19 mouse cellular contexts compared by ENCODE assay signal in genomic region chr17:14314308-14314707, GRCm38 (mm10). TPM values are rescaled to one million over a fixed set of nuclear protein-coding genes. Genes with fewer than 3 reads are reported as not detected.
"Had no signal": no experiment of that assay in that cellular context is flagged by ENCODE, and none has a peak within 500 bp of the region (broad histone marks: within the 10 kb centered on the region; RNA-seq: fewer than 3 reads in every experiment).

No protein-coding gene starts in this region.

- ATAC-seq: midbrain, embryonic 13.5 days; midbrain, embryonic 15.5 days had no signal

- H3K4me1 ChIP-seq: midbrain, embryonic 13.5 days; midbrain, embryonic 15.5 days; neural tube, embryonic 15.5 days had no signal

- H3K27me3 ChIP-seq: midbrain, embryonic 13.5 days; midbrain, embryonic 15.5 days; neural tube, embryonic 13.5 days; neural tube, embryonic 15.5 days had no signal

- H3K36me3 ChIP-seq: midbrain, embryonic 13.5 days; midbrain, embryonic 15.5 days; neural tube, embryonic 13.5 days; neural tube, embryonic 15.5 days had no signal

- H3K4me3 ChIP-seq: midbrain, embryonic 13.5 days; midbrain, embryonic 15.5 days; neural tube, embryonic 13.5 days; neural tube, embryonic 15.5 days had no signal

- H3K9ac ChIP-seq: lung, embryonic 14.5 days; midbrain, embryonic 13.5 days; midbrain, embryonic 15.5 days; neural tube, embryonic 13.5 days; neural tube, embryonic 15.5 days had no signal

- H3K27ac ChIP-seq: midbrain, embryonic 13.5 days; midbrain, embryonic 15.5 days; neural tube, embryonic 13.5 days; neural tube, embryonic 15.5 days had no signal

- H3K9me3 ChIP-seq: midbrain, embryonic 13.5 days; midbrain, embryonic 15.5 days; neural tube, embryonic 13.5 days; neural tube, embryonic 15.5 days had no signal

- DNase-seq: lung, adult 18-20 months; lung, embryonic 14.5 days; lung, postnatal 10 days; lung, postnatal 4 days; retina, postnatal 1 day; right cerebral cortex, adult 18-20 months; right cerebral cortex, postnatal 25 days; right cerebral cortex, postnatal 4 days; spleen, adult 18-20 months; thymus, adult 18-20 months; thymus, postnatal 25 days; thymus, postnatal 4 days had no signal

- H3K4me2 ChIP-seq: lung, embryonic 14.5 days; midbrain, embryonic 11.5 days; midbrain, embryonic 13.5 days; midbrain, embryonic 15.5 days; neural tube, embryonic 13.5 days; neural tube, embryonic 15.5 days had no signal

RNA-seq across cellular contexts. Expression of gene Smoc2, which starts 35.0 kb away (rescaled TPM):
- total RNA-seq: megakaryocyte, adult 5-6 weeks; megakaryocyte-erythroid progenitor cell, adult 5-6 weeks had no signal
